Mouse (Mus musculus): ENCODE results near the gene Rad51ap1. TPM values are rescaled to one million over a fixed set of nuclear protein-coding genes. Genes with fewer than 3 reads are reported as not detected.

Rad51ap1 gene
- polyA plus RNA-seq, 1 experiment = 28.0 TPM

GRCm38 (mm10) chr6:126955734-126956133 is 16.3 kb upstream of the Rad51ap1 start:
- H3K4me3 ChIP-seq (ENCODE audit: control insufficient read depth, insufficient read depth, low read length) = no peak overlapping the region
- 7% methylated on average over 10 of the region's 10 CpGs for WGBS
- H3K27ac ChIP-seq (ENCODE audit: control insufficient read depth, insufficient read depth, low read length) = no peak overlapping the region
- no peaks in the 10 kb centered on the region for H3K4me1 ChIP-seq (replicated peaks; ENCODE audit: control insufficient read depth, insufficient read depth, low read length)
- TF ChIP-seq POLR2A (IDR thresholded peaks at IDR 0.05; ENCODE audit: control insufficient read depth, extremely low read depth, insufficient read depth, low read length, poor library complexity) = no peak
- peak; percentile 85; the same call in 1 of the 2 replicates for TF ChIP-seq CTCF (IDR thresholded peaks at IDR 0.05; ENCODE audit: borderline replicate concordance, control insufficient read depth, extremely low read depth, insufficient read depth, low read length, poor library complexity)
- DNase-seq = peak; percentile 60
- H3K27me3 ChIP-seq (ENCODE audit: control insufficient read depth, insufficient read depth, low read length) = no peaks in the 10 kb centered on the region
- H3K36me3 ChIP-seq (ENCODE audit: control insufficient read depth, insufficient read depth, low read length) = peaks cover 18% of the 10 kb centered on the region

- Histone ChIP-seq H3K27me3 (ENCODE audit: control insufficient read depth, insufficient read depth, low read length) (no peaks in the 10 kb centered on the region), H3K4me1 (replicated peaks; ENCODE audit: control insufficient read depth, insufficient read depth, low read length) (no peaks in the 10 kb centered on the region), H3K36me3 (ENCODE audit: control insufficient read depth, insufficient read depth, low read length) (peaks cover 24% of the 10 kb centered on the region), H3K4me3 (ENCODE audit: control insufficient read depth, insufficient read depth, low read length) (no peak overlapping the region), H3K27ac (ENCODE audit: control insufficient read depth, insufficient read depth, low read length) (no peak overlapping the region)
- 94% methylated on average over 4 of the region's 4 CpGs for WGBS
- DNase-seq = no peak
- no peak for TF ChIP-seq POLR2A (IDR thresholded peaks at IDR 0.05; ENCODE audit: control insufficient read depth, extremely low read depth, insufficient read depth, low read length, poor library complexity)
- no peak for TF ChIP-seq CTCF (IDR thresholded peaks at IDR 0.05; ENCODE audit: borderline replicate concordance, control insufficient read depth, extremely low read depth, insufficient read depth, low read length, poor library complexity)
Measured at GRCm38 (mm10) chr6:126948336-126948735, 8.9 kb upstream of the Rad51ap1 start.

- 1% methylated on average over 5 of the region's 5 CpGs for WGBS
- Histone ChIP-seq H3K4me3 (ENCODE audit: control insufficient read depth, insufficient read depth, low read length) (no peak overlapping the region), H3K27me3 (ENCODE audit: control insufficient read depth, insufficient read depth, low read length) (no peaks in the 10 kb centered on the region), H3K36me3 (ENCODE audit: control insufficient read depth, insufficient read depth, low read length) (peaks cover 16% of the 10 kb centered on the region), H3K27ac (ENCODE audit: control insufficient read depth, insufficient read depth, low read length) (no peak overlapping the region), H3K4me1 (replicated peaks; ENCODE audit: control insufficient read depth, insufficient read depth, low read length) (peaks cover 5% of the 10 kb centered on the region)
- no peak for DNase-seq
- TF ChIP-seq CTCF (IDR thresholded peaks at IDR 0.05; ENCODE audit: borderline replicate concordance, control insufficient read depth, extremely low read depth, insufficient read depth, low read length, poor library complexity) (no peak), POLR2A (IDR thresholded peaks at IDR 0.05; ENCODE audit: control insufficient read depth, extremely low read depth, insufficient read depth, low read length, poor library complexity) (no peak)
Measured at GRCm38 (mm10) chr6:126940451-126940850, 1.1 kb upstream of the Rad51ap1 start.

GRCm38 (mm10) chr6:126938853-126939486 is 417 bp downstream of the Rad51ap1 start:
- TF ChIP-seq POLR2A (IDR thresholded peaks at IDR 0.05; ENCODE audit: control insufficient read depth, extremely low read depth, insufficient read depth, low read length, poor library complexity) = no peak
- no peak for TF ChIP-seq CTCF (IDR thresholded peaks at IDR 0.05; ENCODE audit: borderline replicate concordance, control insufficient read depth, extremely low read depth, insufficient read depth, low read length, poor library complexity)
- H3K4me1 ChIP-seq (replicated peaks; ENCODE audit: control insufficient read depth, insufficient read depth, low read length) = peaks cover 5% of the 10 kb centered on the region
- no peak for DNase-seq
- no peak overlapping the region for H3K27ac ChIP-seq (ENCODE audit: control insufficient read depth, insufficient read depth, low read length)
- H3K27me3 ChIP-seq (ENCODE audit: control insufficient read depth, insufficient read depth, low read length) = no peaks in the 10 kb centered on the region
- peaks cover 8% of the 10 kb centered on the region for H3K36me3 ChIP-seq (ENCODE audit: control insufficient read depth, insufficient read depth, low read length)
- under 1% methylated on average over 31 of the region's 31 CpGs for WGBS
- peak overlapping the region; percentile 88 for H3K4me3 ChIP-seq (ENCODE audit: control insufficient read depth, insufficient read depth, low read length)

GRCm38 (mm10) chr6:126938047-126938446 is 1.3 kb downstream of the Rad51ap1 start:
- H3K4me3 ChIP-seq (ENCODE audit: control insufficient read depth, insufficient read depth, low read length) = no peak overlapping the region
- no peak for TF ChIP-seq POLR2A (IDR thresholded peaks at IDR 0.05; ENCODE audit: control insufficient read depth, extremely low read depth, insufficient read depth, low read length, poor library complexity)
- no peak for TF ChIP-seq CTCF (IDR thresholded peaks at IDR 0.05; ENCODE audit: borderline replicate concordance, control insufficient read depth, extremely low read depth, insufficient read depth, low read length, poor library complexity)
- 86% methylated on average over 2 of the region's 2 CpGs for WGBS
- no peak for DNase-seq
- H3K4me1 ChIP-seq (replicated peaks; ENCODE audit: control insufficient read depth, insufficient read depth, low read length) = peaks cover 5% of the 10 kb centered on the region
- H3K36me3 ChIP-seq (ENCODE audit: control insufficient read depth, insufficient read depth, low read length) = peaks cover 10% of the 10 kb centered on the region
- H3K27me3 ChIP-seq (ENCODE audit: control insufficient read depth, insufficient read depth, low read length) = no peaks in the 10 kb centered on the region
- no peak overlapping the region for H3K27ac ChIP-seq (ENCODE audit: control insufficient read depth, insufficient read depth, low read length)

GRCm38 (mm10) chr6:126932896-126933295 is 6.5 kb downstream of the Rad51ap1 start:
- no peak overlapping the region for H3K27ac ChIP-seq (ENCODE audit: control insufficient read depth, insufficient read depth, low read length)
- TF ChIP-seq CTCF (IDR thresholded peaks at IDR 0.05; ENCODE audit: borderline replicate concordance, control insufficient read depth, extremely low read depth, insufficient read depth, low read length, poor library complexity) = no peak
- TF ChIP-seq POLR2A (IDR thresholded peaks at IDR 0.05; ENCODE audit: control insufficient read depth, extremely low read depth, insufficient read depth, low read length, poor library complexity) = no peak
- no peak overlapping the region for H3K4me3 ChIP-seq (ENCODE audit: control insufficient read depth, insufficient read depth, low read length)
- H3K36me3 ChIP-seq (ENCODE audit: control insufficient read depth, insufficient read depth, low read length) = peaks cover 26% of the 10 kb centered on the region
- no peaks in the 10 kb centered on the region for H3K4me1 ChIP-seq (replicated peaks; ENCODE audit: control insufficient read depth, insufficient read depth, low read length)
- DNase-seq = no peak
- WGBS = 99% methylated on average over 2 of the region's 2 CpGs
- no peaks in the 10 kb centered on the region for H3K27me3 ChIP-seq (ENCODE audit: control insufficient read depth, insufficient read depth, low read length)
